Mouse (Mus musculus) spleen, adult 2 months (tissue): ENCODE data around the gene 4933400A11Rik. TPM values are rescaled to one million over a fixed set of nuclear protein-coding genes. Genes with fewer than 3 reads are reported as not detected.

Experiments
- DNase-seq, 2 experiments: peaks; one replicate each; pipeline versions ENCODE4 v3.0.0 to v3.0.0-alpha.2; 2012 to 2021; ENCODE audit warnings: low spot score in 2 of 2, low read depth in 1 of 2
- H3K27ac ChIP-seq: fragments of 200-500 bp; 2 replicates; pipeline ENCODE4 v1.5.1; 2012; ENCODE audit warnings: low read length, inconsistent platforms; ENCODE audit not compliant: insufficient read depth
- H3K27me3 ChIP-seq: fragments of 200-500 bp; 2 replicates; pipeline ENCODE4 v1.6.1; 2012; ENCODE audit warnings: mild to moderate bottlenecking, moderate library complexity, low read length, inconsistent platforms; ENCODE audit not compliant: control insufficient read depth, insufficient read depth
- H3K36me3 ChIP-seq: fragments of 200-500 bp; 2 replicates; pipeline ENCODE4 v1.6.1; 2012; ENCODE audit warnings: mild to moderate bottlenecking, low read length, inconsistent platforms; ENCODE audit not compliant: control insufficient read depth, insufficient read depth
- H3K4me1 ChIP-seq: fragments of 200-500 bp; 2 replicates; pipeline ENCODE4 v1.6.1; 2011; ENCODE audit warnings: inconsistent platforms; ENCODE audit not compliant: control insufficient read depth, insufficient read depth, insufficient read length
- H3K4me3 ChIP-seq: fragments of 200-500 bp; 2 replicates; pipeline ENCODE4 v1.5.1; 2011; ENCODE audit warnings: mild to moderate bottlenecking, inconsistent platforms; ENCODE audit not compliant: insufficient read depth, insufficient read length; ENCODE audit errors: extremely low read depth
- CTCF ChIP-seq: fragments of 200-500 bp; IDR thresholded peaks from 2 replicates; pipeline ENCODE4 v1.5.1; 2011; ENCODE audit warnings: mild to moderate bottlenecking, inconsistent platforms; ENCODE audit not compliant: insufficient read depth, insufficient read length, insufficient replicate concordance; ENCODE audit errors: extremely low read depth
- POLR2A ChIP-seq: fragments of 200-500 bp; IDR thresholded peaks from 2 replicates; pipeline ENCODE4 v1.6.1; 2011; ENCODE audit warnings: low read depth, low read length, inconsistent platforms
- WGBS: fragments of 180-500 bp; shearing (Covaris S2); methylation state at CpG from one replicate; pipeline ENCODE4 v1.1.7; 2018; 5-methylcytosine and 5-hydroxymethylcytosine counted together
- polyA plus RNA-seq: library from polyadenylated mRNA; depleted of rRNA; stranded (reverse); fragments of >200 nt; gene quantifications from 2 replicates; pipeline ENCODE4 v1.2.3, GENCODE M21; 2012

4933400A11Rik gene
- polyA plus RNA-seq, 1 experiment = not detected

- Histone ChIP-seq H3K36me3 (no peaks in the 10 kb centered on the region), H3K27ac (no peak overlapping the region), H3K4me3 (no peak overlapping the region), H3K4me1 (no peaks in the 10 kb centered on the region), H3K27me3 (no peaks in the 10 kb centered on the region)
- no peak for DNase-seq
- WGBS = 86% methylated on average over 3 of the region's 3 CpGs
- TF ChIP-seq POLR2A = no peak
Observed at GRCm38 (mm10) chrX:169807744-169808143, 28.3 kb upstream of the 4933400A11Rik start.

DNA sequence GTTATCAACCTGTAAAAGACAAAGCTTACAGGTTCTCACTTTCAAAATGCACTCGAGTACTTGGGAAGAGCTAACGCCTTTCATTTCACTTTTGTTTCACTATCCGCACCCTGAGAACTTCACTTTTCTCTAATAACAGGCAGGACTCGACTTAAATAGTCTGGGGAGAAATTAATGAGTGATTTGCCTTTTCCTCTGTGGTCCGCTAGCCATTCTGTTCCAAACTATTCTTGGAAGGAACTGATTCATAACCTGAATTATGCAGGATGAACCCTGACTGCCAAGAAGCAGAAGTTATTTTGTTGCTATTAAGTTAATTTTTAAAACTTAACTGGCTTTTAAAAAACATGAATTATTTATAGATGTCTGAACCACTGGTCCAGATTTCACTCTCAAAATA is 26.4 kb upstream of the 4933400A11Rik start:
- no peaks in the 10 kb centered on the region for H3K4me1 ChIP-seq
- TF ChIP-seq CTCF (no peak), POLR2A (no peak)
- no peaks in the 10 kb centered on the region for H3K27me3 ChIP-seq
- no peaks in the 10 kb centered on the region for H3K36me3 ChIP-seq
- no peak for DNase-seq
- WGBS = 51% methylated on average over 5 of the region's 5 CpGs
- H3K4me3 ChIP-seq = no peak overlapping the region
- H3K27ac ChIP-seq = no peak overlapping the region

DNA sequence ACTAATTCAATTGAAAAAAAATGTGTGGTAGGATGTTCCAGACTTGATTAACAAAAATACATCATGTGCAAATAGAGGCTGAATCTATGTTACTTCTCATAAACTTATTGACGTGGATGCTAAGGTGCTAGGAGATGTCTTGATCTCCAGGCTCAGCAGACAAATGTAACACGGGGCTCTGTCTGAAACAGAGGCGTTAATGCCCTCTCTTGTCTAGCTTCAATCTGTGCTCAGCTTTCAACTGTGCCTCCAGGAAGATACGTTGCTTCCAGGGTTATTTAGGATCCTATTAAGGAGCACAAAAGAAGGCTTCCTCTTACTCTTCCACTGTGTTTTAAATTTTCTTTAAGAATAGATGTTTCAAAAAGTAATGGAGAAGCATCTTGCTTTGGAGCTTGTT is 20.8 kb upstream of the 4933400A11Rik start:
- 66% methylated on average over 4 of the region's 4 CpGs for WGBS
- Histone ChIP-seq H3K36me3 (no peaks in the 10 kb centered on the region), H3K27me3 (no peaks in the 10 kb centered on the region), H3K4me1 (no peaks in the 10 kb centered on the region), H3K27ac (no peak overlapping the region), H3K4me3 (no peak overlapping the region)
- TF ChIP-seq POLR2A (no peak), CTCF (no peak)
- no peak for DNase-seq

DNA sequence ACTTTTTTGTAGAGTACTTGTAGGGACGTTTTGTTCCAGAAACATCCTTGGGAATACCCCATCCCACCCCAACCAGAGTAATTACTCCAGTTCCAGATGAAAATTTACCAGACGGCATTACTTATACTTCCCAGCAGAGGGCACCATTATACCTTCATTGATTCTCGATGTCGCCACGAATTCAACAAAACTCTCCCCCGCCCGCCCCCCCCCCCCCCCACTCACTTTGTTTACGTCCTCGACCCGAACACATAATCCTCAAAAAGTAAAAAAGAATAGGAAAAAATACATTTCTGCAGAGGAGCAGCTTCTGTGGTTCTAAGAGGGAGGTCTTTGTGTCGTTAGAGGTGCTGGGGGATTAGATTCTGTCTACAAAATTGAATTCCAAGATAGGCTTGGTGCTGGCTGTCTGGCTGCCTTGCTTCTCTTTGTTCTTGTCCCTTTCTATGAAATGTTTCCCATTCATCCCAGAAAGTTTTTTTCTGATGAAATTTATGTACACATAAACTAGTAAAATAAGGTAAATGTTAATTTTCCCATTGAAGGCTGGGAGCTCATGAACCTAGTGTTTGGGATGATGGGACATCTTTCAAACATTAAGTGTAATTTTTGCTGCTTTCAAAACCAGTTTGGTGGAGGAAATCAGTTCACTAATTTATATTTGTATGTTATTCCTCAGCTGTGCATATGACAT is 19.7 kb upstream of the 4933400A11Rik start:
- Histone ChIP-seq H3K27ac (no peak overlapping the region), H3K36me3 (no peaks in the 10 kb centered on the region), H3K27me3 (no peaks in the 10 kb centered on the region), H3K4me3 (no peak overlapping the region), H3K4me1 (no peaks in the 10 kb centered on the region)
- DNase-seq = no peak
- no peak for TF ChIP-seq CTCF
- TF ChIP-seq POLR2A = no peak
- WGBS = 6% methylated on average over 11 of the region's 11 CpGs

- 63% methylated on average over 3 of the region's 3 CpGs for WGBS
- no peak overlapping the region for H3K4me3 ChIP-seq
Observed at GRCm38 (mm10) chrX:169797148-169797547, 17.7 kb upstream of the 4933400A11Rik start.

DNA sequence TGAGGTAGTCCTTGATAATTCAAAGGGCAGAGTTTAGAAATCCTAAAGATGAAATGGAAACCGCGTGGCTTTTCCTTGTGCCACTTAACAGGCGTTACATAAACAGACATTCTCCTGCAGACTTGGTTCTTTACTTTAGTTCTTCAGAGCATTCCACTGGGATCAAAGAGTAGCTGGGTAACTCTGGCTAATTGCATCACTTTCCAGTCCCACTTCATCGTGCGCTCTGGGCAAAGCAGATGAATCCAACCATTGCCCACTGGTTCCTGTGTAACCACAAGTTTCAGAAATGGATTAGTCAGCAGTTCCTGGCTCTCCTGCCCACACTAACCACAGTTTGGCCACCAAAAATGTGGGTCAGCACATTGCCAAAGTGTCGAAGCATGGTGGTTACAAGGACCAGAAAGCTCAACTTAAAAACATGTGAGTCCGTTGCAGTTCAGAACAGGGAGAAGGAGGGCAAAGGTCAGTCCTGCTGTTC is 15.4 kb upstream of the 4933400A11Rik start:
- Histone ChIP-seq H3K4me3 (no peak overlapping the region), H3K36me3 (no peaks in the 10 kb centered on the region), H3K4me1 (no peaks in the 10 kb centered on the region), H3K27ac (no peak overlapping the region), H3K27me3 (no peaks in the 10 kb centered on the region)
- TF ChIP-seq POLR2A (no peak), CTCF (no peak)
- WGBS = 43% methylated on average over 7 of the region's 7 CpGs
- no peak for DNase-seq

More at GRCm38 (mm10) chrX:169797148-169797547, 17.7 kb upstream of the 4933400A11Rik start:
- H3K36me3 ChIP-seq = no peaks in the 10 kb centered on the region
- no peak overlapping the region for H3K27ac ChIP-seq
- no peaks in the 10 kb centered on the region for H3K4me1 ChIP-seq
- no peaks in the 10 kb centered on the region for H3K27me3 ChIP-seq
- TF ChIP-seq CTCF (no peak), POLR2A (no peak)
- DNase-seq = no peak

GRCm38 (mm10) chrX:169794421-169794820 is 15.0 kb upstream of the 4933400A11Rik start:
- no peaks in the 10 kb centered on the region for H3K36me3 ChIP-seq
- H3K4me1 ChIP-seq = no peaks in the 10 kb centered on the region
- no peaks in the 10 kb centered on the region for H3K27me3 ChIP-seq
- no peak for DNase-seq
- no peak for TF ChIP-seq POLR2A
- TF ChIP-seq CTCF = no peak
- H3K27ac ChIP-seq = no peak overlapping the region
- no peak overlapping the region for H3K4me3 ChIP-seq
- WGBS = 84% methylated on average over 4 of the region's 4 CpGs
